Mouse (Mus musculus) megakaryocyte-erythroid progenitor cell, adult 5-6 weeks (primary cell): ENCODE measurements at regions not wholly inside any gene's neighbourhood (a gene's known extent, or its start where the extent isn't known, plus 50 kb on each side); places are given as distances from the start of the nearest gene placed in this dataset.
"Not testable (repeated sequence)": the region's sequence is repeated elsewhere in the genome, so short reads cannot be mapped to it uniquely, and the experiment has no call there.

Experiments
- ATAC-seq: replicated peaks from 2 replicates; pipeline ENCODE4 v1.8.0; 2016; ENCODE audit warnings: mild to moderate bottlenecking, inconsistent platforms; ENCODE audit not compliant: severe bottlenecking, poor library complexity, low FRiP score, low TSS enrichment

GRCm38 (mm10) chr3:68793923-68794322, 75.5 kb upstream of the 1110032F04Rik start:
- no peak for ATAC-seq

- ATAC-seq = no peak
These were observed 74.9 kb upstream of the 1110032F04Rik start for GRCm38 (mm10) chr3:68794380-68795014.

- ATAC-seq = no peak
These were observed 73.7 kb upstream of the 1110032F04Rik start for GRCm38 (mm10) chr3:68795641-68796040.

- not testable (repeated sequence) for ATAC-seq
These were observed 71.0 kb upstream of the 1110032F04Rik start for GRCm38 (mm10) chr3:68798408-68798807.

GRCm38 (mm10) chr3:68808866-68809265, 60.5 kb upstream of the 1110032F04Rik start:
- ATAC-seq = no peak

- ATAC-seq = no peak
These were observed 55.9 kb upstream of the 1110032F04Rik start for GRCm38 (mm10) chr3:68813461-68813860.

GRCm38 (mm10) chr3:68814011-68814690, 55.2 kb upstream of the 1110032F04Rik start:
- no peak for ATAC-seq

GRCm38 (mm10) chr3:68815621-68816020, 53.8 kb upstream of the 1110032F04Rik start:
- no peak for ATAC-seq

- ATAC-seq = no peak
These were observed 52.1 kb upstream of the 1110032F04Rik start for GRCm38 (mm10) chr3:68817321-68817720.
